Mouse (Mus musculus) CH12.LX (cell line): Measurements from ENCODE around the gene 9930022D16Rik. TPM values are rescaled to one million over a fixed set of nuclear protein-coding genes. Genes with fewer than 3 reads are reported as not detected.

Experiments
- DNase-seq: peaks from one replicate; pipeline ENCODE4 v3.0.0-alpha.2; 2013; ENCODE audit errors: extremely low read depth
- H3K27ac ChIP-seq: 2 replicates; pipeline ENCODE4 v1.5.1; 2012; ENCODE audit warnings: low read depth, mild to moderate bottlenecking, control low read depth, moderate library complexity; ENCODE audit not compliant: insufficient read depth
- H3K27me3 ChIP-seq: replicated peaks from 2 replicates; pipeline ENCODE3; 2012; ENCODE audit warnings: inconsistent platforms
- H3K36me3 ChIP-seq, 2 experiments: replicated peaks in 1 of 2; 2 replicates each; pipeline versions ENCODE3 to v1.6.1; 2012; ENCODE audit warnings: inconsistent platforms in 1 of 2, low read length in 1 of 2, mild to moderate bottlenecking in 1 of 2, mixed read lengths in 1 of 2, moderate library complexity in 1 of 2; ENCODE audit not compliant: control insufficient read depth in 1 of 2, insufficient read depth in 1 of 2
- H3K4me1 ChIP-seq, 2 experiments: 2 replicates each; pipeline ENCODE4 v1.6.1; 2012; ENCODE audit warnings: inconsistent platforms in 1 of 2, moderate library complexity in 1 of 2; ENCODE audit not compliant: insufficient read depth in 2 of 2, control insufficient read depth in 1 of 2
- H3K4me2 ChIP-seq: 2 replicates; pipeline ENCODE4 v1.6.1; 2012; ENCODE audit warnings: low read depth, mild to moderate bottlenecking, control low read depth; ENCODE audit not compliant: poor library complexity, insufficient read depth, severe bottlenecking
- H3K4me3 ChIP-seq, 3 experiments: fragments of 150-350 bp in 1 of 3; sonication (generic) in 1 of 3; replicated peaks in 1 of 3; 2 replicates each; pipeline versions ENCODE3 to v1.5.1; 2011 to 2012; ENCODE audit warnings: low read depth in 2 of 3, low read length in 2 of 3, mild to moderate bottlenecking in 2 of 3, moderate library complexity in 2 of 3, control low read depth in 1 of 3, improper control_type of control experiment in 1 of 3, inconsistent platforms in 1 of 3, mixed read lengths in 1 of 3; ENCODE audit not compliant: poor library complexity in 1 of 3
- H3K79me2 ChIP-seq: replicated peaks from 2 replicates; pipeline ENCODE4 v1.6.1; 2012; ENCODE audit warnings: mild to moderate bottlenecking, moderate library complexity; ENCODE audit not compliant: control insufficient read depth, poor library complexity, insufficient read depth, severe bottlenecking; ENCODE audit errors: extremely low read depth
- H3K9ac ChIP-seq: 2 replicates; pipeline ENCODE4 v1.6.1; 2012; ENCODE audit warnings: low read depth, mild to moderate bottlenecking, control low read depth, moderate library complexity; ENCODE audit not compliant: insufficient read depth
- H3K9me3 ChIP-seq: replicated peaks from 2 replicates; pipeline ENCODE3; 2012; ENCODE audit warnings: low read length, inconsistent platforms, mixed read lengths
- BHLHE40 ChIP-seq: IDR thresholded peaks from 2 replicates; pipeline ENCODE4 v1.6.1; 2011; ENCODE audit warnings: mild to moderate bottlenecking, low read depth, low read length, improper control_type of control experiment
- CHD2 ChIP-seq: IDR thresholded peaks from 2 replicates; pipeline ENCODE4 v1.6.1; 2011; ENCODE audit warnings: low read length, improper control_type of control experiment
- CTCF ChIP-seq, 2 experiments: IDR thresholded peaks in 1 of 2; conservative IDR thresholded peaks in 1 of 2; 2 replicates each; pipeline ENCODE4 v1.5.1; 2011 to 2012; ENCODE audit warnings: low read depth in 2 of 2, low read length in 2 of 2, improper control_type of control experiment in 1 of 2, inconsistent platforms in 1 of 2, mild to moderate bottlenecking in 1 of 2, moderate library complexity in 1 of 2
- E2F4 ChIP-seq: IDR thresholded peaks from 2 replicates; pipeline ENCODE4 v1.6.1; 2011; ENCODE audit warnings: low read depth, low read length, improper control_type of control experiment; ENCODE audit not compliant: insufficient replicate concordance
- EP300 ChIP-seq: IDR thresholded peaks from 2 replicates; pipeline ENCODE4 v1.6.1; 2011; ENCODE audit warnings: low read length, improper control_type of control experiment
- ETS1 ChIP-seq: conservative IDR thresholded peaks from 2 replicates; pipeline ENCODE4 v1.6.1; 2012; ENCODE audit warnings: low read depth, mild to moderate bottlenecking, inconsistent platforms, low read length, improper control_type of control experiment, moderate library complexity
- GABPA ChIP-seq: IDR thresholded peaks from 2 replicates; pipeline ENCODE4 v1.6.1; 2012; ENCODE audit warnings: low read depth, low read length, improper control_type of control experiment, inconsistent platforms; ENCODE audit not compliant: insufficient replicate concordance
- IRF4 ChIP-seq: IDR thresholded peaks from 2 replicates; pipeline ENCODE4 v1.6.1; 2014; ENCODE audit warnings: low read depth, mild to moderate bottlenecking, inconsistent platforms, low read length, improper control_type of control experiment
- JUND ChIP-seq: conservative IDR thresholded peaks from 2 replicates; pipeline ENCODE4 v1.6.1; 2011; ENCODE audit warnings: low read depth, low read length, improper control_type of control experiment
- MAFK ChIP-seq: IDR thresholded peaks from 2 replicates; pipeline ENCODE4 v1.6.1; 2011; ENCODE audit warnings: low read length, improper control_type of control experiment; ENCODE audit not compliant: insufficient replicate concordance
- MAX ChIP-seq: IDR thresholded peaks from 2 replicates; pipeline ENCODE4 v1.6.1; 2011; ENCODE audit warnings: low read length, improper control_type of control experiment
- MEF2A ChIP-seq: IDR thresholded peaks from 2 replicates; pipeline ENCODE4 v1.6.1; 2014; ENCODE audit warnings: low read depth, mild to moderate bottlenecking, inconsistent platforms, low read length, improper control_type of control experiment, borderline replicate concordance
- MXI1 ChIP-seq: IDR thresholded peaks from 2 replicates; pipeline ENCODE4 v1.6.1; 2011; ENCODE audit warnings: mild to moderate bottlenecking, low read depth, low read length, improper control_type of control experiment
- MYC ChIP-seq: IDR thresholded peaks from 2 replicates; pipeline ENCODE4 v1.6.1; 2011; ENCODE audit warnings: low read depth, mild to moderate bottlenecking, improper control_type of control experiment, low read length
- NELFE ChIP-seq: IDR thresholded peaks from 2 replicates; pipeline ENCODE4 v1.6.1; 2011; ENCODE audit warnings: low read depth, low read length, improper control_type of control experiment
- NRF1 ChIP-seq: IDR thresholded peaks from 2 replicates; pipeline ENCODE4 v1.6.1; 2014; ENCODE audit warnings: low read depth, mild to moderate bottlenecking, inconsistent platforms, low read length, improper control_type of control experiment, moderate library complexity
- POLR2A ChIP-seq: IDR thresholded peaks from 2 replicates; pipeline ENCODE4 v1.6.1; 2011; ENCODE audit warnings: low read depth, mild to moderate bottlenecking, improper control_type of control experiment, low read length
- POLR2AphosphoS2 ChIP-seq: IDR thresholded peaks from 2 replicates; pipeline ENCODE4 v1.6.1; 2011; ENCODE audit warnings: low read depth, low read length, improper control_type of control experiment
- RAD21 ChIP-seq: IDR thresholded peaks from 2 replicates; pipeline ENCODE4 v1.6.1; 2011; ENCODE audit warnings: low read depth, mild to moderate bottlenecking, low read length, improper control_type of control experiment, moderate library complexity
- RCOR1 ChIP-seq: conservative IDR thresholded peaks from 2 replicates; pipeline ENCODE4 v1.6.1; 2012; ENCODE audit warnings: low read depth, mild to moderate bottlenecking, inconsistent platforms, low read length, improper control_type of control experiment
- SIN3A ChIP-seq: IDR thresholded peaks from 2 replicates; pipeline ENCODE4 v1.6.1; 2012; ENCODE audit warnings: low read length, improper control_type of control experiment, inconsistent platforms
- SMC3 ChIP-seq: IDR thresholded peaks from 2 replicates; pipeline ENCODE4 v1.6.1; 2011; ENCODE audit warnings: low read depth, low read length, improper control_type of control experiment
- UBTF ChIP-seq: IDR thresholded peaks from 2 replicates; pipeline ENCODE4 v1.6.1; 2012; ENCODE audit warnings: low read depth, mild to moderate bottlenecking, inconsistent platforms, low read length, improper control_type of control experiment, moderate library complexity
- USF2 ChIP-seq: conservative IDR thresholded peaks from 2 replicates; pipeline ENCODE4 v1.6.1; 2011; ENCODE audit warnings: low read depth, low read length, improper control_type of control experiment
- ZC3H11A ChIP-seq: IDR thresholded peaks from 2 replicates; pipeline ENCODE4 v1.6.1; 2012; ENCODE audit warnings: low read depth, mild to moderate bottlenecking, inconsistent platforms, low read length, improper control_type of control experiment
- ZKSCAN1 ChIP-seq: IDR thresholded peaks from 2 replicates; pipeline ENCODE4 v1.6.1; 2012; ENCODE audit warnings: low read depth, inconsistent platforms, low read length, improper control_type of control experiment, borderline replicate concordance
- ZNF384 ChIP-seq: IDR thresholded peaks from 2 replicates; pipeline ENCODE4 v1.6.1; 2012; ENCODE audit warnings: low read depth, low read length, improper control_type of control experiment, inconsistent platforms
- dilution Hi-C: fragments of 300-500 bp; cut with MboI; formaldehyde crosslinking; loops from 2 replicates; pipeline ENCODE4 v1.14.3; 2020; ENCODE audit warnings: low sequenced_read_pairs; ENCODE audit not compliant: extremely low pct_unique_long_range_greater_than_20kb, extremely low pct_ligation_motif_present
- in situ Hi-C: fragments of 300-500 bp; cut with MboI; formaldehyde crosslinking; loops from 3 replicates; pipeline ENCODE4 v1.14.3; 2019; ENCODE audit warnings: low sequenced_read_pairs, low pct_ligation_motif_present, low pct_unique_long_range_greater_than_20kb, mixed read lengths
- polyA plus RNA-seq: library from polyadenylated mRNA; unstranded; fragments of >175 nt; gene quantifications from 2 replicates; pipeline ENCODE4 v1.2.1, GENCODE M21; 2012; ENCODE audit warnings: low read depth; ENCODE audit not compliant: insufficient read length
- total RNA-seq, 2 experiments: library from RNA; depleted of rRNA; stranded (reverse); fragments of 300-350 nt in 1 of 2; fragments of >200 nt in 1 of 2; gene quantifications; 2 replicates each; pipeline ENCODE4 v1.2.3; 2012 to 2014

The 9930022D16Rik gene
- total and polyA plus RNA-seq, 3 experiments: 0.08 TPM; not detected in 1

DNA sequence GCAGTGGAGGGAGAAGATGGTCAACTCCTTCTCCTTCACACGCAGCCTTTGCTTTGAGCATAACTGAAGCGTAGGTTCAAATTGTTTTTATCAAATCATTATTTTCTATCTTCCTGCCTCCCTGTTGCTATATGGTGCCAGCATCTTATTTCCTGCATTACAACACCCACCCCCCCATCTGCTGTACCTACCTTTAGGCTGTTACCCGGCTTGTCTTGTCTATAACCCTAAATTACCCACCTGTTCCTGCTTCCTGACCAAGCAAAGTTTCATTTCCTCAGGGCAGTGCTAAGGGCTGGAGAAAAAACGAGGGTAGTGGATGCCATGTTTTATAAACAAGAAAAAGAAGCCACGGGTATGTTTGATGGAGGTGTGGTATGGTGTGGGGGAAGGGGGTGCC, 7.5 kb downstream of the 9930022D16Rik start:
- no peak overlapping the region for H3K9ac ChIP-seq
- no peak overlapping the region for H3K27ac ChIP-seq
- no peaks in the 10 kb centered on the region for H3K27me3 ChIP-seq
- no peaks in the 10 kb centered on the region for H3K79me2 ChIP-seq
- in situ Hi-C loops (no loop called here), dilution Hi-C loops (no loop called here)
- no peak overlapping the region for H3K4me3 ChIP-seq
- DNase-seq: no peak
- no peak overlapping the region for H3K4me2 ChIP-seq
- H3K36me3 ChIP-seq: no peaks in the 10 kb centered on the region
- peaks cover 17 to 54% of the 10 kb centered on the region in 2 experiments for H3K4me1 ChIP-seq
- TF ChIP-seq BHLHE40: peak; percentile 52
- TF ChIP-seq JUND: no peak
- no peak; the same call in 1 of the 2 replicates for TF ChIP-seq EP300
- no peak for TF ChIP-seq E2F4
- TF ChIP-seq CHD2: no peak
- TF ChIP-seq SMC3: no peak
- peak; percentile 55 for TF ChIP-seq IRF4
- TF ChIP-seq MYC: no peak
- TF ChIP-seq ZNF384: 0 out of 2 replicates have a peak, but pooled peaks have one; percentile 32
- no peak for TF ChIP-seq UBTF
- TF ChIP-seq ETS1: peak; percentile 28; the same call in 1 of the 2 replicates
- no peak for TF ChIP-seq POLR2AphosphoS2
- no peak for TF ChIP-seq POLR2A
- no peak for TF ChIP-seq ZKSCAN1
- no peak for TF ChIP-seq MXI1
- no peak for TF ChIP-seq SIN3A
- TF ChIP-seq NELFE: no peak
- no peak for TF ChIP-seq GABPA
- TF ChIP-seq RAD21: no peak
- TF ChIP-seq CTCF (conservative IDR thresholded peaks at IDR 0.05 in 1 of 2, IDR thresholded peaks at IDR 0.05 in 1 of 2; ENCODE audit: low read depth in 2 of 2, low read length in 2 of 2): no peak
- TF ChIP-seq MAFK: no peak
- TF ChIP-seq MAX: no peak
- no peak for TF ChIP-seq NRF1
- no peak for TF ChIP-seq USF2
- no peak for TF ChIP-seq ZC3H11A
- no peak for TF ChIP-seq MEF2A
- no peak for TF ChIP-seq RCOR1
- peaks cover 9% of the 10 kb centered on the region for H3K9me3 ChIP-seq
